Mouse (Mus musculus) bone marrow macrophage, adult 2 months (primary cell): ENCODE results near the gene Upb1.

Experiments used
- CTCF ChIP-seq: IDR thresholded peaks from 2 replicates; pipeline ENCODE4 v1.5.1; 2012; ENCODE audit warnings: low read depth, mild to moderate bottlenecking, low read length, moderate library complexity
- POLR2A ChIP-seq: IDR thresholded peaks from 2 replicates; pipeline ENCODE4 v1.6.1; 2012; ENCODE audit warnings: mild to moderate bottlenecking, low read depth, low read length, borderline replicate concordance

DNA sequence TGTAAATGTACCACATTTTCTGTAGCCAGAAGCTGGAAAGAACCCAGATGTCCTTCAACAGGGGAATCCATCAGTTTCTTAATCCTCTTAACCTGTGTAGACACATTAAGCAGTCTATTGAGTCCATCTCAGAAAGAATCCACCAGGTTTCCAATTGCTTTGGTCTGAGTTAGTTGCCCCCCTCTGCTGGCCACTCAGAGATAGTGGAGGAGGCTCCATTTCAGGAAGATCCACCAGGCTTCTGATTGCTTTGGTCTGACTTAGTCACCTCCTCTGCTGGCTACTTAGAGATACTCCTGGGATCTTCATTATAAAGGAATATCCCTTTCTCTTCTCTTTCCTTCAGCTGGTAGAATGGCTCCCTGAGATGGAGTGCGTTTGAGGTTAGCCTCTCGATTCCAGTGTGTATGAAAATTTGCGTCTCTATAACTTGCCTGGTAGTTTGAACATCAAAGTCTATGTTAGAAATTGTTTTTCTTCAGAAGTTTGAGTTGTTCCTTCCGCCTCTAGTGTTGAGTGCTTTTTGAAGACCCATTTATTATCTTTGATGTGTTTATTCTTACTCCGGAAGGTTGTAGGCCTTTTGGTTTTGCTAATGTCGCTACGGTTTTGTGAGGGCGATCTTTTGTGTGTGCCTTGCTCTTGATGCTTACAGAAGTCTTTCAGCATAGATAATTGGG, 16.6 kb downstream of the Upb1 start:
- TF ChIP-seq POLR2A (no peak), CTCF (no peak)
